Mouse (Mus musculus) liver, adult (tissue): ENCODE measurements around the gene Cds2.

ENCODE experiments used
- GATA4 ChIP-seq: IDR thresholded peaks from 2 replicates; pipeline ENCODE4 v1.6.1; 2014; ENCODE audit warnings: mild to moderate bottlenecking, low read length; ENCODE audit not compliant: insufficient replicate concordance

The Cds2 gene

DNA sequence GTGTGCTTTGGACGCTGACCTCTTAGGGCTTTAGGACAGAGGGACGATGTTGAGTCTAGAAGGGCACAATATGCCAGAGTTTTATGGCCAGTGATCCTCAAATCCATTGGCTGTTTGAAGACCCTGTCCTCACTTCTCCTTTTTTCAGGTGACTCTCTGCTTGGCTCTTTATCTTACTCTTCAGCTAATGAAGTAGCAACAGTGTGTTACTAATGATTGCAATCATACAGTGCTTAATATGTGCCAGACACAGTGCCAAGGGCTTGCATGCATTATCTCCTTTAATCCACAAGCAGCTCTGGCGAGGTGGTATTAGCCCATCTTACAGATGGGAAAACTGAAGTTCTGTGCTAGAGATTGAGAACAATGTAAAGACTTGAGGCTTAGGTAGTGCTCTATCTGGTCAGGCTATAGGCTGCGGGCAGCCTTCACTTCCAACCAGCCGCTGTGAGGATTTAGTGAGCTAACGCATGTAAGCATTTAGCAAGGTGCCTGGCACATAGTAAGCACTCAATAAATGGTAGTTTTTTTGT, 46.5 kb downstream of the Cds2 start:
- no peak for TF ChIP-seq GATA4

GRCm38 (mm10) chr2:132312616-132313015, 49.7 kb downstream of the Cds2 start:
- TF ChIP-seq GATA4, result no peak

DNA sequence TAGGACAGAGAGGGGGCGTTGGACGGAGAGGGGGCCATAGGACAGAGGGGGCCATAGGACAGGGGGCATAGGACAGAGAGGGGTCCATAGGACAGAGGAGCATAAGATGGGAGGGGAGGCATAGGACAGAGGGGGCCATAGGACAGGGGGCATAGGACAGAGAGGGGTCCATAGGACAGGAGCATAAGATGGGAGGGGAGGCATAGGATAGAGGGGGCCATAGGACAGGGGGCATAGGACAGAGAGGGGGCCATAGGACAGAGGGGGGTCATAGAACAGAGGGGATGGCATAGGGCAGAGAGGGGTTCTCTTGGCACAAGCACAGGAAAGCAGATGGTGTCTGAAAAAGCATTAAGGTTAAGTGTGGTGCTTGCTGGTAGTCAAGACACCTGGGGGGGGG, 50.6 kb downstream of the Cds2 start:
- no peak for TF ChIP-seq GATA4

DNA sequence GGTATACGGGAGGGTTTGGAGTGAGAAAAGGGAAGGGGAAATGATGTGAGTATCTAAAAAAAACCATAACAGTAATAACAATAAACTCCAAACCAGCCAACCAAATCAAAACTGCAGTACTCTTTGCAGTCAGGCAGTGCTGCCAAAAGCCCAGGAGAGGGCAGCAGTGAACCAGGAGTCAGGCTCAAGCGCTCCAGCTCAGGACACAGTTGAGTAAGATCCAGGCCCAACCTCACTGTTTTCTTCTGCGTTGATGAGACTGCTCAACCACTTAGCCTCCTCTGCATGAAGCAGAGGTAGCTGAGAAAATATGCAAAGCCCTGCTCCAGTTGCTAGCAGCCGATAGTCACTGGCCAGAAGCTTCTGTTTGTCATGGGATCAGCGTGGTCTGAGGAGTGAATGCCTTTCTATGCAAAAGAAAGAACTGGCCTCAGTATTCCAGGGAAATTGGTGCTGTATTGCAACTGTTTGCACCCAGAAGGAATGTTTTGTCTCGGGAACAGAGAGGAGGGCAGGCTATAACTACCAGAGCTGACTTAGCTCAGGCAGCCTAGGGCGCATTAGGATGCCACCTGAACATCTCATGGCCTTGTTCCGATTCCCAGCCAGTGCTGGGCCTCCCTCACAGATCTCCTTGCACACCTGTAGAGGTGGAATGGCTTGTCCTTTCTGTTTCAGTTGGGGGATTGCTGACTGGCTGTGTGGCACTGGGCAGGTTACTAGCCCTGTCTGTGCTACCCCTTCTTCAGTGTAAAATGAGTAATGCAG, 53.3 kb downstream of the Cds2 start:
- no peak for TF ChIP-seq GATA4

DNA sequence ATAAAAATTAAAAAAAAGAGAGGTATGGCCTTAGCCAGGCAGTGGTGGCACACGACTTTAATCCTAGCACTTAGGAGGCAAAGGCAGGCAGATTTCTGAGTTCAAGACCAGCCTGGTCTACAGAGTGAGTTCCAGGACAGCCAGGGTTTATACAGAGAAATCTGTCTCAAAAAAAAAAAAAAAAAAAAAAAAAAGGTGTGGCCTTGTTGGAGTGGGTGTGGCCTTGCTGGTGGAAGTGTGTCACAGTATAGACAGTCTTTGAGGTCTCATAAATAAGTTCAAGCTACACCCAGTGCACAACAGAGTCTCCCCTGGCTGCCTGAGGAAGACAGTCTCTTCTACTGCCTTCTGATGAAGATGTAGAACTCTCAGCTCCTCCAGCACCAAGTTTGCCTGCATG, 54.2 kb downstream of the Cds2 start:
- no peak for TF ChIP-seq GATA4

- no peak for TF ChIP-seq GATA4
These were observed 57.6 kb downstream of the Cds2 start for GRCm38 (mm10) chr2:132320516-132320915.

DNA sequence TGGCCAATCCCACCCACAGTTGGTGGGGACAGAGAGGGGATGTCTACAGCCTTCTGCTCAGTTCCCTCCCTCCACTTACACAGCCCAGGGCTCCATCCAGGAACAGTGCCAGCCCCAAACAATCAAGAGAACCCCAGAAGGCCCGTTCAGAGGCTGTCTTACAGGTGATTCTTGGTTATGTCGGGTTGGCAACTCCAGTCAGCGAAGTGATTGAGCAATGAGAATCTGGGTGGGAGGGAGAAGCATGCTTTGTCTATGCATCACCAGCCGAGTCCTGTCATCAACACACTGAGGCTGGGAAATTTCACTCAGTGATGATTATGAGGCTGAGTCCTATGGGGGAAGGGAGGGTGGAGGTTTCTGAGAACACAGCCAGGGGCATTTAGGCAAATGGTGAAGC, 60.6 kb downstream of the Cds2 start:
- TF ChIP-seq GATA4, result no peak

- no peak for TF ChIP-seq GATA4
These were observed 74.3 kb downstream of the Cds2 start for GRCm38 (mm10) chr2:132337202-132337601.

- TF ChIP-seq GATA4, result peak; percentile 82; the same call in 1 of the 2 replicates
These were observed 77.4 kb downstream of the Cds2 start for GRCm38 (mm10) chr2:132340350-132340749.

- no peak for TF ChIP-seq GATA4
These were observed 78.3 kb downstream of the Cds2 start for GRCm38 (mm10) chr2:132341293-132341692.

DNA sequence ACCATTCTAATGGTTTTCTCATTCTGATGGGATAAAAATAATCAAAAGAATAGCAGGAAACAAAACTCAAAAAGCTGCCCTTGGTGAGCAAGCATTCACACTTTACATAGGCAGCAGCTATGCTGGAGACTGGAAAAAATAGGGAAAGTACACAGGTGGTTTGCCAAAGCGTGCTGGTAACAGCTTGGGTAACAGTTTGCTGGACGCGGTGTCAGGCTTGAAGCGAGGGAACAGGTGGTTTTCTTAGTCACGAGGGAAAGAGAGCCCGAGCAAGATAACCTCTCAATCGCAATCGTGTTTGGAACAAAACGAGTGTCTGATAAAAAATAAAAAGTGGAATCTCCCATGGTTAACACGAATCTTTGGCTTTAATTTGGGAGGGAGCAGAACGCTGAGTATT, 80.9 kb downstream of the Cds2 start:
- no peak for TF ChIP-seq GATA4
